Mouse (Mus musculus) spleen, postnatal 4 days (tissue): ENCODE results near the gene Zfp740.
"Not testable (repeated sequence)": the region's sequence is repeated elsewhere in the genome, so short reads cannot be mapped to it uniquely, and the experiment has no call there.

Source experiments
- DNase-seq, 2 experiments: peaks; one replicate each; pipeline ENCODE4 v3.0.0; 2022; ENCODE audit warnings: low spot score in 2 of 2

The Zfp740 gene

GRCm38 (mm10) chr15:102202971-102203834 lies at the start of gene Zfp740:
Gene Zfp740 (plus strand): TSS chr15:102203249.
- DNase-seq = peak; percentile 92 to 95

GRCm38 (mm10) chr15:102155006-102155405 lies 48.0 kb upstream of the Zfp740 start:
- DNase-seq = not testable (repeated sequence)

- DNase-seq = no peak
Observed at GRCm38 (mm10) chr15:102156836-102157235, 46.2 kb upstream of the Zfp740 start.

- DNase-seq = no peak
Observed at GRCm38 (mm10) chr15:102160415-102161060, 42.5 kb upstream of the Zfp740 start.

GRCm38 (mm10) chr15:102163900-102164693 lies 39.0 kb upstream of the Zfp740 start:
- DNase-seq = no peak

- no peak for DNase-seq
Observed at GRCm38 (mm10) chr15:102165468-102166100, 37.5 kb upstream of the Zfp740 start.

- no peak for DNase-seq
Observed at GRCm38 (mm10) chr15:102167620-102168021, 35.4 kb upstream of the Zfp740 start.

- DNase-seq = no peak
Observed at GRCm38 (mm10) chr15:102169064-102169463, 34.0 kb upstream of the Zfp740 start.

- no peak for DNase-seq
Observed at GRCm38 (mm10) chr15:102173581-102173980, 29.5 kb upstream of the Zfp740 start.

GRCm38 (mm10) chr15:102175736-102176319 lies 27.2 kb upstream of the Zfp740 start:
- DNase-seq = no peak

- DNase-seq = no peak
Observed at GRCm38 (mm10) chr15:102176571-102177316, 26.3 kb upstream of the Zfp740 start.

GRCm38 (mm10) chr15:102177417-102177816 lies 25.6 kb upstream of the Zfp740 start:
- DNase-seq = no peak

GRCm38 (mm10) chr15:102178279-102178678 lies 24.8 kb upstream of the Zfp740 start:
- DNase-seq = peak; percentile 80 to 93

- no peak for DNase-seq
Observed at GRCm38 (mm10) chr15:102179106-102179505, 23.9 kb upstream of the Zfp740 start.

GRCm38 (mm10) chr15:102179924-102180323 lies 23.1 kb upstream of the Zfp740 start:
- no peak for DNase-seq

GRCm38 (mm10) chr15:102183076-102183475 lies 20.0 kb upstream of the Zfp740 start:
- DNase-seq = no peak

GRCm38 (mm10) chr15:102186239-102186638 lies 16.8 kb upstream of the Zfp740 start:
- no peak for DNase-seq

GRCm38 (mm10) chr15:102188096-102188495 lies 15.0 kb upstream of the Zfp740 start:
- DNase-seq = no peak

- DNase-seq = no peak
Observed at GRCm38 (mm10) chr15:102188883-102189282, 14.2 kb upstream of the Zfp740 start.

- no peak for DNase-seq
Observed at GRCm38 (mm10) chr15:102191699-102192098, 11.3 kb upstream of the Zfp740 start.
